Mouse (Mus musculus): ENCODE measurements at regions not wholly inside any gene's neighbourhood (a gene's known extent, or its start where the extent isn't known, plus 50 kb on each side); places are given as distances from the start of the nearest gene placed in this dataset.
A peak's percentile ranks its signal among the peaks of the same experiment; 100 is the strongest.

GRCm38 (mm10) chr9:13905086-13905669 lies 77.7 kb downstream of the Fam76b start:
- no peak overlapping the region for H3K4me3 ChIP-seq
- H3K4me1 ChIP-seq (replicated peaks): no peaks in the 10 kb centered on the region
- H3K27ac ChIP-seq: no peak overlapping the region
- H3K27me3 ChIP-seq: no peaks in the 10 kb centered on the region
- no peak overlapping the region for H3K4me2 ChIP-seq
- no peak overlapping the region for H3K9ac ChIP-seq
- ATAC-seq (ENCODE audit: low FRiP score): no peak
- no peaks in the 10 kb centered on the region for H3K9me3 ChIP-seq
- 86% methylated on average over 14 of the region's 14 CpGs for WGBS
- H3K36me3 ChIP-seq: no peaks in the 10 kb centered on the region

DNA sequence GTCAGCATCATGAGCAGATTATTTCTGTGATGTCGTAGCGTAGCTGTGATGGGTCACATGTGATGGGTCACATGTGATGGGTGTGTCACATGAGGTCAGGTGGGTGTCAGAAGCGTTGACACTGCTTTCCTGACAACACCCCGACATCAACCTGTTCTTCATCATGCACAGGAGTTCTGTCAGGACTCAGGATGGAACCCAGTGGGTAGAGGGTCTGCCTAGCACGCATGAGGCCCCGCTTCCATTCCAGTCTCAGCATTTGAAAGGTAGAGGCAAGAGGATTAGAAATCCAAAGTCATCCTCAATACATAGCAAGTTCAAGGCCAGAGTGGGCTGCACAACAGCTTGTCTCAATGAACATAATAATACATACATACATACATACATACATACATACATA lies 79.2 kb downstream of the Fam76b start:
- Histone ChIP-seq H3K36me3 (no peaks in the 10 kb centered on the region), H3K4me1 (replicated peaks) (no peaks in the 10 kb centered on the region), H3K27ac (no peak overlapping the region), H3K4me3 (no peak overlapping the region), H3K27me3 (no peaks in the 10 kb centered on the region), H3K9me3 (no peaks in the 10 kb centered on the region), H3K4me2 (no peak overlapping the region), H3K9ac (no peak overlapping the region)
- 94% methylated on average over 6 of the region's 6 CpGs for WGBS
- no peak for ATAC-seq (ENCODE audit: low FRiP score)

- ATAC-seq (ENCODE audit: low FRiP score): no peak
These were observed 82.1 kb downstream of the Fam76b start for GRCm38 (mm10) chr9:13909604-13910003.

DNA sequence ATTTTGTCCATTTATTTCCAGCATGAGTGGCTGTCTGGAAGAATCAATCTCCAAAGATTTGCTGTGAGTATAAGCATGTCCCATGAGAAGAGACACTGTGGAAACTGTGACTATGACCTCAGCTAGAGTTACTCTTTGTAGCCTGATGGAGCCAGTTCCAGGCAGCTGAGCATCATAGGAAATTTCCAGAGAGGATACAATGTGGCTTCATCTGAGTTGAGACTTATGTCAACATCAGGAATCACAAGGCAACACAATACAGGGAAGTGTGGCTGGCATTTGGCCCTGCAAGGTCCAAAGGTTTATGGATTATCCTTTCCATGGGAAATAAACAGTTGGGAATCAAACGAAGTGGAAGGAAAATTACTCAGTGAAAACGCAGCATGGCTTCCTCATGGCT lies 82.6 kb downstream of the Fam76b start:
- ATAC-seq (ENCODE audit: low FRiP score): no peak
- no peaks in the 10 kb centered on the region for H3K27me3 ChIP-seq
- WGBS: 83% methylated on average over 2 of the region's 2 CpGs
- no peak overlapping the region for H3K27ac ChIP-seq
- H3K4me1 ChIP-seq (replicated peaks): 0 out of 2 replicates have a peak, but pooled peaks cover 6% of the 10 kb centered on the region
- H3K4me2 ChIP-seq: no peak overlapping the region
- H3K36me3 ChIP-seq: no peaks in the 10 kb centered on the region
- no peaks in the 10 kb centered on the region for H3K9me3 ChIP-seq
- no peak overlapping the region for H3K4me3 ChIP-seq
- H3K9ac ChIP-seq: no peak overlapping the region

More at GRCm38 (mm10) chr9:13909604-13910003, 82.1 kb downstream of the Fam76b start:
- H3K4me3 ChIP-seq: no peak overlapping the region
- H3K9me3 ChIP-seq: no peaks in the 10 kb centered on the region
- 0 out of 2 replicates have a peak, but pooled peaks cover 6% of the 10 kb centered on the region for H3K4me1 ChIP-seq (replicated peaks)
- H3K27ac ChIP-seq: no peak overlapping the region
- 70% methylated on average over 3 of the region's 3 CpGs for WGBS
- H3K4me2 ChIP-seq: no peak overlapping the region
- no peaks in the 10 kb centered on the region for H3K36me3 ChIP-seq
- H3K9ac ChIP-seq: no peak overlapping the region
- H3K27me3 ChIP-seq: no peaks in the 10 kb centered on the region

- no peaks in the 10 kb centered on the region for H3K36me3 ChIP-seq
- no peak overlapping the region for H3K9ac ChIP-seq
- 63% methylated on average over 3 of the region's 3 CpGs for WGBS
- H3K27me3 ChIP-seq: no peaks in the 10 kb centered on the region
- no peaks in the 10 kb centered on the region for H3K9me3 ChIP-seq
- no peak overlapping the region for H3K4me3 ChIP-seq
- no peak overlapping the region for H3K4me2 ChIP-seq
- ATAC-seq (ENCODE audit: low FRiP score): peak; percentile 69; the same call in 1 of the 2 replicates
- peaks cover 8% of the 10 kb centered on the region; the same call in 1 of the 2 replicates for H3K4me1 ChIP-seq (replicated peaks)
- no peak overlapping the region for H3K27ac ChIP-seq
These were observed 85.9 kb downstream of the Fam76b start for GRCm38 (mm10) chr9:13913459-13913858.

DNA sequence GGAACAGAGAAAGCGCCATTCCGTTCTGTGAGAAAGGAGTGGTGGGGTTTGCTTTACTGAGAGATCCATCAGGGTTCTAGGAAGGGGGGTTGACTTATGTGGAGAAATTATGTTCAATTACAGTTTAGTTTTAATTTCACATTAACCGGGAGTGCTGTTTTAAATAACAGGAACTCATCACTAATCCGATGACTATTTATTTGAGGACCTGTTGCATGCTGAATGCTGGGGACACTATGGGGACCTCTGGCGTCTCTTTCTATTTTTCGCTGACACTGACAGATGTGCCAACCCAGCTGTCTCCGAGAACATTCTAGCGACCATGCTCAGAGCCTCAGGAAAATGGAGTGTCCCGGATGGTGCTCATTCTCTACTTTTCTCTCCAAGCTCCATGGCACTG lies 86.6 kb downstream of the Fam76b start:
- Histone ChIP-seq H3K27me3 (no peaks in the 10 kb centered on the region), H3K9ac (no peak overlapping the region), H3K27ac (no peak overlapping the region), H3K4me3 (no peak overlapping the region), H3K36me3 (no peaks in the 10 kb centered on the region), H3K4me1 (replicated peaks) (peaks cover 15% of the 10 kb centered on the region), H3K4me2 (no peak overlapping the region), H3K9me3 (no peaks in the 10 kb centered on the region)
- no peak for ATAC-seq (ENCODE audit: low FRiP score)
- 82% methylated on average over 9 of the region's 9 CpGs for WGBS

- 90% methylated on average over 3 of the region's 3 CpGs for WGBS
- no peak for ATAC-seq (ENCODE audit: low FRiP score)
- Histone ChIP-seq H3K4me2 (no peak overlapping the region), H3K36me3 (no peaks in the 10 kb centered on the region), H3K27ac (no peak overlapping the region), H3K9me3 (no peaks in the 10 kb centered on the region), H3K9ac (no peak overlapping the region), H3K4me1 (replicated peaks) (peaks cover 21% of the 10 kb centered on the region), H3K4me3 (no peak overlapping the region), H3K27me3 (no peaks in the 10 kb centered on the region)
These were observed 87.3 kb downstream of the Fam76b start for GRCm38 (mm10) chr9:13914847-13915246.

DNA sequence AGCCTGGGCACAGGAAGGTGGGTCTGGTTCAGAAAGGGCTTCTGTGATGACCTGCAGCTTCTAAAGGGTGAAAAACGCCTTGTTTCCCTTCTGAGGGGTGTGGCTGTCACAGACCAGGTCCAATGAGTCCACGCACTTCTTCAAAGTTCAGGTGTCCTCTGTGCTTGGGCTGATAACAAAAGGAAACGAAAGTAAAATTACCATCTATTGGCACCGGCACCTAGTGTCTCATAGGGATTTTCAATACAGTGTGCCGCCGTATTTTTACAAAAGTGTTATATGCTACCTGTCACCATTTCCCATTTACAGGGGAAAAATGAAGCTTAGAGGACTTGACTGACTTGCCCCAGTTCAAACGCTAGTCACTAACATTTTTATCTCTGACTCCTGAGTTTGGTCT lies 89.3 kb downstream of the Fam76b start:
- H3K4me1 ChIP-seq (replicated peaks): peaks cover 22% of the 10 kb centered on the region
- no peak overlapping the region for H3K9ac ChIP-seq
- no peaks in the 10 kb centered on the region for H3K27me3 ChIP-seq
- H3K27ac ChIP-seq: no peak overlapping the region
- no peaks in the 10 kb centered on the region for H3K9me3 ChIP-seq
- ATAC-seq (ENCODE audit: low FRiP score): no peak
- H3K36me3 ChIP-seq: no peaks in the 10 kb centered on the region
- no peak overlapping the region for H3K4me2 ChIP-seq
- no peak overlapping the region for H3K4me3 ChIP-seq
- WGBS: 93% methylated on average over 7 of the region's 7 CpGs

DNA sequence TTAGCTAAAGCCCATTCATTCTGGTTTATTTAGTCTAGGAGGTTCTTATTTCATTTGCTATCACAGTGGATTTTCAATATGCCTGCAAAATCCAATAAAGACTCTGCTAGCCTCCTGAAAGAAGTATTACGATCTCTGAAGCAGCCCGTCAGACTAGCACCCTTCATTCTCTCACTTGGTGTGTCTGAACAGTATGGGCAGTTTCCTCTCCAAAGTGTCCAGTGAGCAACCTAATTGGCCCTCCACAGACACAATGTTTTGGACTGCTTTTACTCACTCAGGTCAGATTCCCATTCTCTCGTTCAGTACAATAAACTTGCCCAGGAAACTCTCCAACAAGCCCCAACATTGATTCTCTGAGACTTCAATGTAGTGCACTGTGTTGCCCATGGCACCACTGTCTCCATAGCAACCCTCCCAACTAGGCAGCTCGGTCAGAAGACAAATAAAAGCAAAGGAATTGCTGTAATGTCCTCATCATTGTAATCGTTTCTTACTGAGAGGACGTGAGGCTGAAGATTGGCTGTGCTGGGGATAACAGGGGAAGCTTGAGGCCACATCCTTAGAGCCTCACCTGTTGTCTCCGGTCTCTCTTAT lies 91.2 kb downstream of the Fam76b start:
- H3K27ac ChIP-seq: no peak overlapping the region; the same call in 1 of the 2 replicates
- H3K9ac ChIP-seq: no peak overlapping the region
- ATAC-seq (ENCODE audit: low FRiP score): peak; percentile 78
- 24% methylated on average over 7 of the region's 7 CpGs for WGBS
- H3K4me1 ChIP-seq (replicated peaks): peaks cover 18% of the 10 kb centered on the region
- H3K27me3 ChIP-seq: no peaks in the 10 kb centered on the region
- no peak overlapping the region for H3K4me2 ChIP-seq
- no peak overlapping the region for H3K4me3 ChIP-seq
- 0 out of 2 replicates have a peak, but pooled peaks cover 5% of the 10 kb centered on the region for H3K9me3 ChIP-seq
- no peaks in the 10 kb centered on the region for H3K36me3 ChIP-seq

- Histone ChIP-seq H3K36me3 (no peaks in the 10 kb centered on the region), H3K4me2 (no peak overlapping the region), H3K9me3 (0 out of 2 replicates have a peak, but pooled peaks cover 5% of the 10 kb centered on the region), H3K4me1 (replicated peaks) (peaks cover 16% of the 10 kb centered on the region), H3K27me3 (no peaks in the 10 kb centered on the region), H3K27ac (no peak overlapping the region), H3K4me3 (no peak overlapping the region), H3K9ac (no peak overlapping the region)
- no peak for ATAC-seq (ENCODE audit: low FRiP score)
- 80% methylated on average over 9 of the region's 9 CpGs for WGBS
These were observed 92.4 kb downstream of the Fam76b start for GRCm38 (mm10) chr9:13919739-13920410.

DNA sequence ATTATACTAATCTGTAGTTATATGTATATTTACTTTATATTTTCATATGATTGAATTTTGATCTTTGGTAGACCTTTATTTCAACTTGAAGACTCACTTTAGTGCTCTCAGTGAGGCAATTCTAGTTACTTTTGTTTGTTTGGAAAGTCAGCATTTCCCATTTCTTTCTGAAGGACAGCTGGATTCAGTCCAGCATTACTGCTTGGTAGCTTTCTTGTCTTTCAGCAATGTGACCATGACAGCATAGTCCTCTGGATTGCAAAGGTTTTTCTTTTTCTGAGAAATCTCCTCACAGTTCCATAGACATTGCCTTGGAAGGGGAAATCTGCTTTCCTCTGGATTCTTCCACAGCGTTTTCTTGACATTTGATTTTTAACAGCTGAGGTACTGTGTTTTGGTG lies 93.1 kb downstream of the Fam76b start:
- ATAC-seq (ENCODE audit: low FRiP score): no peak

DNA sequence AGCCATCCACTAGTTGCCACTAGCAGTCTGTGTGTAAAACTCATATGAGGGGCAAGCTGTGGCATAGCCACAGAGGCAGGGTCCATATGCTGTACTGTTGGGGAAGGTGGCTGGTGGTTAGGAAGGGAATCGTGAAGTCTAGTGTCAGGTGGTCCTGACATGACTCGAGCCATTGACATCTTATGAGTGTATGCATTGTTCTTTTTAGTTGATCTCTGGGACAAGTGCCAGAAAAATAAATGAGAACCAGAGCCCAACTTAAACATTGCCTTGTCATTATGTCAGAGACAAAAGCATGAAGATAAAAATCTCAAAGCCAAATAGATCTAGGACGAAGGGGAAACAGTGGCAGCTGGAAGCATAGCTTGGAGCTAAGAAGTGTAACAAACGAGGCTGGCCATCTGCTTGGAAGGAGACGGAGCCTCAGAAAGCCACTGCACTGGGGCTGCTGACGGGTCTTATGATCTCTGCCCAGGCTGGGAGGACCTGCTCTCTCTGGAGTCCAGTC lies 104.5 kb downstream of the Fam76b start:
- Histone ChIP-seq H3K27me3 (no peaks in the 10 kb centered on the region), H3K4me2 (no peak overlapping the region), H3K4me3 (no peak overlapping the region), H3K36me3 (no peaks in the 10 kb centered on the region), H3K9me3 (no peaks in the 10 kb centered on the region; the same call in 1 of the 2 replicates), H3K27ac (no peak overlapping the region), H3K9ac (no peak overlapping the region), H3K4me1 (replicated peaks) (peaks cover 3% of the 10 kb centered on the region; the same call in 1 of the 2 replicates)
- WGBS: 33% methylated on average over 6 of the region's 6 CpGs
- peak; percentile 57; the same call in 1 of the 2 replicates for ATAC-seq (ENCODE audit: low FRiP score)

More for the DNA sequence above, 93.1 kb downstream of the Fam76b start:
- no peaks in the 10 kb centered on the region for H3K27me3 ChIP-seq
- WGBS: 76% methylated on average over 1 of the region's 1 CpGs
- no peak overlapping the region for H3K4me2 ChIP-seq
- 0 out of 2 replicates have a peak, but pooled peaks cover 5% of the 10 kb centered on the region for H3K9me3 ChIP-seq
- no peak overlapping the region for H3K9ac ChIP-seq
- H3K4me3 ChIP-seq: no peak overlapping the region
- H3K36me3 ChIP-seq: no peaks in the 10 kb centered on the region
- peaks cover 16% of the 10 kb centered on the region for H3K4me1 ChIP-seq (replicated peaks)
- H3K27ac ChIP-seq: no peak overlapping the region
